Mouse (Mus musculus): ENCODE results near the gene Aspm. TPM values are rescaled to one million over a fixed set of nuclear protein-coding genes. Genes with fewer than 3 reads are reported as not detected.

Aspm gene
- polyA plus RNA-seq (2012; rRNA removed), result 20.7 and 21.8 TPM in 2 replicates

DNA sequence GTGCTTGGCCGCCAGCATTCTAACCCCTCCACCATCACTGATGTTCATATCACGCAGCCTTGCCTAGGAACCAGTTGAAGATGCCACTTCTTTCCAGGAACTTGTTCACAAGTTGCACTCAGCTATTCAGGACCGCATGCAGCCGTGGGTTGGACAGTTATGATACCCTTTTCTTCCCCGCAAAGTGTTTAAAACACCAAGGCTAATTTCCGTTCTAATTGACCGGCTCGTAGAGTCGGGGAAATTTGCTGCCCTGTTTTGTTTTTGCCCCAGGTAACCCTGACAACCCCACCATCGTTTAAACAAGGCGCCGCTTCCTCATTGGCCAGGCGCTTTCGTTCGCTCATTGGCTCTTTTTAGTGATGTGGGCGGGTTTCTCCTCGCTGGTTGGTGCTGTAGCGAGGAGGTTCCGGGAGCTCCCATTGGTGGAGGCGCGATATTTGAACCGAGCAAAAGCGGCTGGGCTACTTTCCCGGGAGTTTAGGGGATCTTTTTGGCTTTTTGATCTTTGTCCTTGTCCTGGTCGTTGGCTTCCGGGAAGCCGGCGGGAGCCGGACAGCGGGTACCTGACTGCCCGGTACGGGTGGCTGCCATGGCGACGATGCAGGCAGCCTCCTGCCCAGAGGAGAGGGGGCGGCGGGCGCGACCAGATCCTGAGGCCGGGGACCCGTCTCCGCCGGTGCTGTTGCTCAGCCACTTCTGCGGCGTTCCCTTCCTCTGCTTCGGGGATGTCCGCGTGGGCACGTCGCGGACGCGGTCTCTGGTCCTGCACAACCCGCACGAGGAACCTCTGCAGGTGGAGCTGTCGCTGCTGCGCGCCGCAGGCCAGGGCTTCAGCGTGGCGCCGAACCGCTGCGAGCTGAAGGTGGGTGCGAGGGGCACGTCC lies at the start of gene Aspm:
Aspm (plus strand) TSS at position 433 of the 886 bp plus-strand sequence.

DNA sequence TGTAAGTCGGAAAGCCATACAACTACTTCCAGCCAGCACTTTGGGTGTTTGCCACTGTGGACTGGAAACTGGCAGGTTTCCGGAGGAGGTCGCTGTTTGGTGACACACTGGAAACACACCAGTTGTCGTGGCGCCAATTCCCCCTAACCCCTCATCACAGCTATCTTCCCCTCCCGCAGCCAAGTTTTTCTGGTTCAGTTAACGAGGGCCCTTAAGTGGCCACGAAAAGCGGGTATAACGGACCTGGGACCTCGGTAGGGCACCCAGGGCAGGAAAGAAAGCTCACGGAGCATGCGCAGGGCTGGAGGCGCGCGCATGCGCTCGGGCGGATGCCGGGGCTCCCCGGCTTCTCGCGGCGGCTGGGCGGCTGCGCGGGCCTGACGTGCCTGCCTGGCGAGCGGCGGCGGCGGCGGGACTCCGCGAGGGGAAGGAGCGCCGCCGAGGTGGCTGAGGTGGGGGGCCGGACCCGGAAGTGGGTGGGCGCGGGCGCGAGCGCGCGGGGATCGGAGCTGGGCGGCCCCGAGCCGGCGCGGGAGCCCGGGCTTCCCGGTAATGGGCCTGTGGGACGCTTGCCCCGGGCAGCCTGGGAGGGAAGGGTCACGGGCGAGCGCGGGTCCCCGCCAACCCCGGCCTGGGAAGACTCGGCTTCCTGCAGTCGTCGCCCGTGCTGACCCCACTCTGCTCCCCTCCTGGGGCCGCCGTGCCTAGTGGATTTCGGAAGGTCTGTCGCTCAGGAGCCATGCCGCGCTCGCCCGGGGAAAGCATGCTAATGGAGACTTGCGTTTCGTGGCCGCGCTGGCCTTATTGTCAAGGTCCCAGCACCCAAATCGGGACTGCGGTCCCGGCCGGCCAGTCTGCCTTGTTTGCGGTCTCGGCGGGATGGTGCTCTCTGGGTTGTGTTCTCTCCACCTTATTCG lies 32.4 kb upstream of the Aspm start, which contains the start of gene Zbtb41:
Zbtb41 (plus strand) TSS at position 414 of the 917 bp plus-strand sequence.

DNA sequence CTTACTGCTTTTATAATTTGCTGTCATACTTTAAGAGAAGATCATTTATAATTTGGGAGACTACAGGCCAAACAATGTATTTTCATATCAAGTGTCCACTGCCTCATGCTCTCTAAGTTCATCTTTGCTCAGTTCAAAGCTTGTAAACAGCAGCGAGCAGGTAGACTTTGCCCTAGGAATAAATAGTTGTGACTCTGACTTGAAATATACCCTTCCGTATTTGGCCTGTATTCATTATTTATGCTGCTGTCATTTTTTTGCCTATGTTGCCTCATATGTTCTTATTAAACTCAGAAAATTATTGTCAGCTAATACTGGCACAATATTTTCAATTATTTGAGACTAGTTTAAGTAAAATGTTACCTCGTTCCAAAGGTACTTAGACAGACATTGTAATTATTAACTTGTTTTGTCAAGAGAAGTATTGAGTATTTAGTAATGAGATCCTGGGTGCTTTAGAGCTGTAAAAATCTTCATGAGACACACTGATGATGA lies 46.7 kb downstream of the Aspm start, which contains the start of gene F13b:
F13b (plus strand) TSS at position 445 of the 495 bp plus-strand sequence.

Other genes with a start within 250 kb of the Aspm start
- gene Crb1, start 77.7 kb upstream of the Aspm start, polyA plus RNA-seq (2012; rRNA removed), result 1.6 and 2.1 TPM in 2 replicates
- gene Zbtb41, start 32.5 kb upstream of the Aspm start, polyA plus RNA-seq (2012; rRNA removed), result 12.0 and 12.3 TPM in 2 replicates
- 0.10 and 0.31 TPM in 2 replicates for gene F13b, start 46.9 kb downstream of the Aspm start, polyA plus RNA-seq (2012; rRNA removed)
- 0.02 TPM in 1 of 2 replicates, not detected in the other for gene Cfhr1, start 105.5 kb downstream of the Aspm start, polyA plus RNA-seq (2012; rRNA removed)

Measured in central nervous system, embryonic 11.5 days (tissue).